Mouse (Mus musculus) megakaryocyte, embryonic 14.5 days (primary cell): Measurements from ENCODE around the gene Cebpz. TPM values are rescaled to one million over a fixed set of nuclear protein-coding genes. Genes with fewer than 3 reads are reported as not detected.

ENCODE experiments used
- H3K27me3 ChIP-seq: replicated peaks from 2 replicates; pipeline ENCODE3; 2012; ENCODE audit warnings: inconsistent platforms
- H3K36me3 ChIP-seq: replicated peaks from 2 replicates; pipeline ENCODE3; 2012; ENCODE audit warnings: low read length, inconsistent platforms, mixed read lengths
- H3K4me1 ChIP-seq: 2 replicates; pipeline ENCODE4 v1.6.1; 2012; ENCODE audit warnings: inconsistent platforms
- H3K4me3 ChIP-seq: replicated peaks from 2 replicates; pipeline ENCODE3; 2012; ENCODE audit warnings: moderate library complexity, mild to moderate bottlenecking, inconsistent platforms
- H3K9me3 ChIP-seq: 2 replicates; pipeline ENCODE4 v1.6.1; 2012; ENCODE audit warnings: inconsistent platforms
- FLI1 ChIP-seq: IDR thresholded peaks from 2 replicates; pipeline ENCODE4 v1.6.1; 2012; ENCODE audit warnings: low read length, inconsistent platforms, mixed read lengths
- GATA1 ChIP-seq: IDR thresholded peaks from 3 replicates; pipeline ENCODE4 v1.6.1; 2012; ENCODE audit warnings: mixed read lengths, low read length, inconsistent platforms, borderline replicate concordance
- polyA plus RNA-seq: library from polyadenylated mRNA; stranded (reverse); fragments of >175 nt; gene quantifications from 2 replicates; pipeline ENCODE4 v1.2.3, GENCODE M21; 2012; ENCODE audit warnings: low replicate concordance; ENCODE audit not compliant: insufficient read depth

The Cebpz gene
- polyA plus RNA-seq, 1 experiment, result 6.0 TPM

GRCm38 (mm10) chr17:78951225-78951624 is 14.4 kb upstream of the Cebpz start:
- Histone ChIP-seq H3K27me3 (no peaks in the 10 kb centered on the region), H3K9me3 (no peaks in the 10 kb centered on the region), H3K4me1 (0 out of 2 replicates have a peak, but pooled peaks cover 3% of the 10 kb centered on the region), H3K4me3 (no peak overlapping the region), H3K36me3 (peaks cover 77% of the 10 kb centered on the region)
- no peak for TF ChIP-seq FLI1
- no peak for TF ChIP-seq GATA1

GRCm38 (mm10) chr17:78942579-78942978 is 5.7 kb upstream of the Cebpz start:
- Histone ChIP-seq H3K36me3 (peaks cover 54% of the 10 kb centered on the region), H3K27me3 (no peaks in the 10 kb centered on the region), H3K9me3 (no peaks in the 10 kb centered on the region), H3K4me1 (peaks cover 3% of the 10 kb centered on the region), H3K4me3 (no peak overlapping the region)
- TF ChIP-seq GATA1, result no peak
- TF ChIP-seq FLI1, result no peak

- H3K4me1 ChIP-seq, result peaks cover 32% of the 10 kb centered on the region
- no peaks in the 10 kb centered on the region for H3K9me3 ChIP-seq
- TF ChIP-seq FLI1 (no peak), GATA1 (no peak)
- H3K4me3 ChIP-seq, result no peak overlapping the region
- peaks cover 49% of the 10 kb centered on the region for H3K36me3 ChIP-seq
- H3K27me3 ChIP-seq, result no peaks in the 10 kb centered on the region
Observed at GRCm38 (mm10) chr17:78938927-78939326, 2.1 kb upstream of the Cebpz start.

- H3K4me3 ChIP-seq, result peak overlapping the region; percentile 94
- TF ChIP-seq FLI1 (no peak), GATA1 (no peak)
- H3K9me3 ChIP-seq, result no peaks in the 10 kb centered on the region
- peaks cover 44% of the 10 kb centered on the region for H3K4me1 ChIP-seq
- peaks cover 49% of the 10 kb centered on the region for H3K36me3 ChIP-seq
- no peaks in the 10 kb centered on the region for H3K27me3 ChIP-seq
Observed at GRCm38 (mm10) chr17:78937229-78937853, 475 bp upstream of the Cebpz start.

GRCm38 (mm10) chr17:78935857-78936256 is 1.0 kb downstream of the Cebpz start:
- no peaks in the 10 kb centered on the region for H3K9me3 ChIP-seq
- H3K4me1 ChIP-seq, result peaks cover 44% of the 10 kb centered on the region
- no peaks in the 10 kb centered on the region for H3K27me3 ChIP-seq
- peak overlapping the region; percentile 94 for H3K4me3 ChIP-seq
- TF ChIP-seq FLI1 (no peak), GATA1 (no peak)
- peaks cover 50% of the 10 kb centered on the region for H3K36me3 ChIP-seq

GRCm38 (mm10) chr17:78917696-78918095 is 19.2 kb downstream of the Cebpz start:
- Histone ChIP-seq H3K9me3 (no peaks in the 10 kb centered on the region), H3K4me1 (peaks cover 21% of the 10 kb centered on the region), H3K27me3 (no peaks in the 10 kb centered on the region), H3K4me3 (peak overlapping the region; percentile 64), H3K36me3 (peaks cover 50% of the 10 kb centered on the region)
- TF ChIP-seq FLI1, result no peak
- TF ChIP-seq GATA1, result no peak

- H3K36me3 ChIP-seq, result peaks cover 42% of the 10 kb centered on the region
- peak overlapping the region; percentile 98 for H3K4me3 ChIP-seq
- TF ChIP-seq FLI1 (no peak), GATA1 (no peak)
- no peaks in the 10 kb centered on the region for H3K27me3 ChIP-seq
- H3K4me1 ChIP-seq, result peaks cover 21% of the 10 kb centered on the region
- H3K9me3 ChIP-seq, result no peaks in the 10 kb centered on the region
Observed at GRCm38 (mm10) chr17:78916899-78917298, 20.0 kb downstream of the Cebpz start.

- Histone ChIP-seq H3K27me3 (no peaks in the 10 kb centered on the region), H3K36me3 (peaks cover 37% of the 10 kb centered on the region), H3K4me3 (peak within 1 kb of the TSS; percentile 98), H3K9me3 (no peaks in the 10 kb centered on the region), H3K4me1 (peaks cover 21% of the 10 kb centered on the region)
- TF ChIP-seq GATA1 (no peak), FLI1 (no peak)
Observed at GRCm38 (mm10) chr17:78916369-78916813, 20.5 kb downstream of the Cebpz start, which contains the start of gene Cebpzos. Gene Cebpzos (plus strand): TSS chr17:78916500.

GRCm38 (mm10) chr17:78915772-78916171 is 21.1 kb downstream of the Cebpz start:
- no peaks in the 10 kb centered on the region for H3K27me3 ChIP-seq
- H3K36me3 ChIP-seq, result peaks cover 31% of the 10 kb centered on the region
- no peaks in the 10 kb centered on the region for H3K9me3 ChIP-seq
- H3K4me1 ChIP-seq, result peaks cover 21% of the 10 kb centered on the region
- H3K4me3 ChIP-seq, result peak overlapping the region; percentile 98
- TF ChIP-seq GATA1, result no peak
- no peak for TF ChIP-seq FLI1

GRCm38 (mm10) chr17:78913921-78914320 is 22.9 kb downstream of the Cebpz start:
- Histone ChIP-seq H3K4me3 (no peak overlapping the region), H3K36me3 (peaks cover 13% of the 10 kb centered on the region), H3K27me3 (peaks cover 3% of the 10 kb centered on the region), H3K9me3 (no peaks in the 10 kb centered on the region), H3K4me1 (peaks cover 21% of the 10 kb centered on the region)
- TF ChIP-seq FLI1 (no peak), GATA1 (no peak)

GRCm38 (mm10) chr17:78912861-78913281 is 24.0 kb downstream of the Cebpz start:
- H3K9me3 ChIP-seq, result no peaks in the 10 kb centered on the region
- peaks cover 20% of the 10 kb centered on the region for H3K4me1 ChIP-seq
- TF ChIP-seq FLI1, result no peak
- peaks cover 3% of the 10 kb centered on the region for H3K27me3 ChIP-seq
- H3K4me3 ChIP-seq, result no peak overlapping the region
- H3K36me3 ChIP-seq, result peaks cover 4% of the 10 kb centered on the region
